Mouse (Mus musculus): ENCODE measurements around the gene Lipm. TPM values are rescaled to one million over a fixed set of nuclear protein-coding genes. Genes with fewer than 3 reads are reported as not detected.

The Lipm gene
- polyA plus RNA-seq, 1 experiment from 2014 or later: not detected

DNA sequence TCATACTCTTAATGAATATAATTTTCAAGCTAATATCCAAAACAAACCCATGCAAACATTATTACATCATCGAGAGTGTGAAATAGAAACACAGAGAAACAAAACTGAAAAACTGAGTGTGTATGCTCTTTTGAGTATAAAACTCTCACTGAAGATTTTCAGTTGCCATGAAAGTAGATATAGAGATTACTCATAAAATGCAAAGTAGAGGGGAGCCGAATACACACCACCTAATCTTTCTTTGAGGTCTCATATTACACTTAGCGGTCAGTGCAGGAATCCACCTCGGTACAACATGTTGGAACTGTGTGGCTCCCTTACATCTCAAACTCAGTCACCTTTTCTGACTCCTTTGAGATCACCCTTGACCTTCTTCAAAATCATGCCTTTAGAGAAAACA is 18.9 kb downstream of the Lipm start:
- Histone ChIP-seq H3K9ac (no peak overlapping the region), H3K4me3 (no peak overlapping the region), H3K4me2 (no peak overlapping the region), H3K9me3 (no peaks in the 10 kb centered on the region), H3K4me1 (replicated peaks) (no peaks in the 10 kb centered on the region), H3K27me3 (no peaks in the 10 kb centered on the region), H3K36me3 (no peaks in the 10 kb centered on the region), H3K27ac (replicated peaks) (no peak overlapping the region)
- 85% methylated on average over 4 of the region's 4 CpGs for WGBS
- ATAC-seq (ENCODE audit: low read depth): no peak

DNA sequence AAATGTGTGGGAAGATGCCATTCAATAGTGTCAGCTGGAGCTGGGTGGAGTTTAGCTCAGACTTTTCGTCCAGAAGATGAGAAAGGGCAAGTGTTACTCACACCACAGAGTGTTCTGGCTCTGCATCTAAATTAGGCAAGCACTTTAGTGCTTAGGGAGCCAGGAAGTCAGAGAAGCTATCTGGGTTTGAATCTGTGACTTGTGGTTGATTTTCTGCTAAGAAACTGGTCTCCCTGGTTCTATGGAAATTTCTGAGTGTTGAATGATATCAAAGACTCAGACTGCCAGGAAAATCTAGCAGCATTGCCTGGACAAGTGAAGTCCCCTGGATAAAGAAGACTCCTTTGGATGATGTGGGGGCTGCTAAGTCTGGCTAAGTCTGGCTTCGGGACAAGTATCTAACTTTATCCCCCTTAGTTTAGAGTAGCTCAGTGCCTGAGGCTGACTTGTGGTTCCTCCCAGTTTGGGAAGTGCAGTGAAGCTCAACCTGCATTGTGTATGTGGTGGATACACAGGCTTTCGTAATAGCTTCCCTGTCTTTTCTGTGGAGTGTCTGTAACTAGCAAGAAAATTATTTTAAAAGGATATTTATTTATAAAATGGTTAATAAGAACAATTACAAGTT is 19.5 kb downstream of the Lipm start:
- H3K36me3 ChIP-seq: no peaks in the 10 kb centered on the region
- H3K4me2 ChIP-seq: no peak overlapping the region
- 72% methylated on average over 3 of the region's 3 CpGs for WGBS
- H3K9me3 ChIP-seq: no peaks in the 10 kb centered on the region
- H3K27me3 ChIP-seq: no peaks in the 10 kb centered on the region
- H3K27ac ChIP-seq (replicated peaks): no peak overlapping the region
- no peak overlapping the region for H3K4me3 ChIP-seq
- H3K4me1 ChIP-seq (replicated peaks): no peaks in the 10 kb centered on the region
- no peak overlapping the region for H3K9ac ChIP-seq
- ATAC-seq (ENCODE audit: low read depth): no peak

DNA sequence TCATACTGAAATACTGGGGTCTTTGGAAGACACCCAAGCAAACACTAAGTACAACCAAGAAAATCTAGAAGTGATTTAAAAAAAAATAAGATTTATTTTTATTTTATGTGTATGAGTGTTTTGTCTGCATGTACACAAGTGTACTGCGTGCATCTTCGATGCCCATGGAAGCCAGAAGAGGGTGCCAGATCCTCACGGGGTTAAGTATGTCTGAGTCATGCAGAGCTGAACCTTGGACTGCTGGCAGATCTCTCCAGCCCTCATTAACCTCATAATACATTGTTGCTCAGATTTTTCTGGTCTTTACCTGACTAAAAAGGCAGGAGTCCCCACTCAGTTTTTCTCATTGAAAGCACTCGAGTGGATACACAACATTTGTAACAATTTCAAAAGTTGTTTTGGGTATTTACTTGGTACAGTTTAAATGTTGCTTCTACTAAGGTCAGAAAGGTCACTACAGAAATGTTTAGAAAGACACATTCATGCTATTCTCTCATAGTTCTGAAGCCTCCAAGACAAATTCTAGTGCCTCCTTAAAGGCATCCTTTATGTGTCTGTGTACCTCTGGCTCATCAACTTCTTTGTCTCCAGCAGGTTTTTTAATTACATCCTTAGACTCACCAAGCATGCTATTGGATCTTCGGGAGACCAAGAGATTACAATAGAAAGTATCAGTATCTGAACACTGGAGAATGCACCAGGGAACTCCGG is 38.1 kb downstream of the Lipm start:
- no peaks in the 10 kb centered on the region for H3K36me3 ChIP-seq
- no peaks in the 10 kb centered on the region for H3K4me1 ChIP-seq (replicated peaks)
- no peak for ATAC-seq (ENCODE audit: low read depth)
- H3K4me3 ChIP-seq: no peak overlapping the region
- no peak overlapping the region for H3K4me2 ChIP-seq
- 84% methylated on average over 6 of the region's 6 CpGs for WGBS
- no peak overlapping the region for H3K27ac ChIP-seq (replicated peaks)
- H3K9me3 ChIP-seq: no peaks in the 10 kb centered on the region
- H3K27me3 ChIP-seq: no peaks in the 10 kb centered on the region
- no peak overlapping the region for H3K9ac ChIP-seq

DNA sequence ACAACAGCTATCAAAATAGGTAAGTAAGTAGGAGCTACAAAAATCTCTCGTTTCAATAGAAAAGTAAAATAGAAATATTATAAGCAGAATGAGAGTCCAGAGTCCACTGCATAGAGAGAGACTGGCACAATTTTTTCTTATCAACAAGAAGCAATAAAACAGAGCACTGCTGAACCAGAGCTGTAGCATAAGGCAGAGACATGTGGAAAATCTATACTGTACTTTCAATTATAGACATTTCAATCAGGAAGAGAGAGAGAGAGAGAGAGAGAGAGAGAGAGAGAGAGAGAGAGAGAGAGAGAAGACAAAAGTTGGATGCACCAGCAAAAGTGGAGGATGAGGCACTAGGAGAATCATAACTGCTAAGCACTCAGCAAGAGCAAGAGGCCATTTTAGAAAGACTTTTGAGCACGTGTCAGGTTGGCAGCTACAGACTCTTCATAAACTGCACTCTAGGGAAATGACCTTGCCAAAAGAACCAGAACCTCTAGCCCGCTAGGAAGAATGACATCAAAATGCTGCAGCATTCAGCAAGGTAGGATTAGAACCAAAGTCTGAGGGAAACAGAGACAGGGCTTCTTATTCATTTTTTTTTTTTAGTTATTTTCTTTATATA is 38.8 kb downstream of the Lipm start:
- ATAC-seq (ENCODE audit: low read depth): no peak
- H3K9me3 ChIP-seq: no peaks in the 10 kb centered on the region
- no peak overlapping the region for H3K27ac ChIP-seq (replicated peaks)
- H3K4me3 ChIP-seq: no peak overlapping the region
- H3K36me3 ChIP-seq: no peaks in the 10 kb centered on the region
- no peak overlapping the region for H3K9ac ChIP-seq
- WGBS: 75% methylated on average over 3 of the region's 3 CpGs
- H3K27me3 ChIP-seq: no peaks in the 10 kb centered on the region
- H3K4me1 ChIP-seq (replicated peaks): no peaks in the 10 kb centered on the region
- no peak overlapping the region for H3K4me2 ChIP-seq

DNA sequence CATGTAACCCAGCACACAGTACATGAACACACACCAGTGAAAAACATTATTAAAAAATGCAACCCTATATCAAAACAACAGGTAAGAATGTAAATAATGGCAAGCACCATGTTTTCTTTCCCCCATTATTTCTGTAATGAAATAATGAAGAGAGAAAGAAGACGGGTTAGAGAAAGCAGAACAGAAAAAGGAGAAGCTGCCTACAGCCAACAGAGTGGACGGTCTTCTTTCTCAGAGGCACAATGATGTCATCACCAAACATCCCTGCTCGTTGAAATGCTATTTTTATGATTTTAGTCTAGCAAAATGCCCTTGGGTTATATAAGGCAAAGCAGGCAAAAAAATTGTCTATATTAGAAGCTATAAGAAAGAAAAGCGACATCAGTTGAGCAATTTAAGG is 47.7 kb downstream of the Lipm start:
- 88% methylated on average over 4 of the region's 4 CpGs for WGBS
- no peaks in the 10 kb centered on the region for H3K4me1 ChIP-seq (replicated peaks)
- H3K27ac ChIP-seq (replicated peaks): no peak overlapping the region
- no peak overlapping the region for H3K4me2 ChIP-seq
- no peak overlapping the region for H3K9ac ChIP-seq
- no peaks in the 10 kb centered on the region for H3K27me3 ChIP-seq
- no peak overlapping the region for H3K4me3 ChIP-seq
- ATAC-seq (ENCODE audit: low read depth): no peak
- no peaks in the 10 kb centered on the region for H3K9me3 ChIP-seq
- H3K36me3 ChIP-seq: no peaks in the 10 kb centered on the region

DNA sequence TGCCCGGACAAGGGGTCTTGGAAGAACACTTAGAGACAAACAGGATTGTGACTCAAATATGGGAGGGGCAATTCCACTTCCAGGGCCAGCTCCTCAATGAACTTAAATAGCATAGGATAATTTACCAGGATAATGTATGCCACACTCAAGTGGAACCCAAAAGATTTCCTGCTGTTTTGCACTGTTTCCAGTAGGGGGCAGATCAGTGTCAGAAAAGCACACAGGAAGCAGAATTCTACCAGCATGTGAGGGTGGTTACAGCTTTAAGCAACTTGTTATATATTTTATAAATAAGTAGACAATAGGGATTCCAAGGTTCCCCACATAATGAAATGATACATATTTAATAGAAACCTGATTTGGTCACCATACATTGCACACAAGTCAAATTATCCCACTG is 51.2 kb downstream of the Lipm start:
- Histone ChIP-seq H3K27ac (replicated peaks) (no peak overlapping the region), H3K9me3 (no peaks in the 10 kb centered on the region), H3K4me2 (no peak overlapping the region), H3K9ac (no peak overlapping the region), H3K4me3 (no peak overlapping the region), H3K27me3 (no peaks in the 10 kb centered on the region), H3K36me3 (no peaks in the 10 kb centered on the region), H3K4me1 (replicated peaks) (no peaks in the 10 kb centered on the region)
- 83% methylated on average over 1 of the region's 1 CpGs for WGBS
- ATAC-seq (ENCODE audit: low read depth): no peak

DNA sequence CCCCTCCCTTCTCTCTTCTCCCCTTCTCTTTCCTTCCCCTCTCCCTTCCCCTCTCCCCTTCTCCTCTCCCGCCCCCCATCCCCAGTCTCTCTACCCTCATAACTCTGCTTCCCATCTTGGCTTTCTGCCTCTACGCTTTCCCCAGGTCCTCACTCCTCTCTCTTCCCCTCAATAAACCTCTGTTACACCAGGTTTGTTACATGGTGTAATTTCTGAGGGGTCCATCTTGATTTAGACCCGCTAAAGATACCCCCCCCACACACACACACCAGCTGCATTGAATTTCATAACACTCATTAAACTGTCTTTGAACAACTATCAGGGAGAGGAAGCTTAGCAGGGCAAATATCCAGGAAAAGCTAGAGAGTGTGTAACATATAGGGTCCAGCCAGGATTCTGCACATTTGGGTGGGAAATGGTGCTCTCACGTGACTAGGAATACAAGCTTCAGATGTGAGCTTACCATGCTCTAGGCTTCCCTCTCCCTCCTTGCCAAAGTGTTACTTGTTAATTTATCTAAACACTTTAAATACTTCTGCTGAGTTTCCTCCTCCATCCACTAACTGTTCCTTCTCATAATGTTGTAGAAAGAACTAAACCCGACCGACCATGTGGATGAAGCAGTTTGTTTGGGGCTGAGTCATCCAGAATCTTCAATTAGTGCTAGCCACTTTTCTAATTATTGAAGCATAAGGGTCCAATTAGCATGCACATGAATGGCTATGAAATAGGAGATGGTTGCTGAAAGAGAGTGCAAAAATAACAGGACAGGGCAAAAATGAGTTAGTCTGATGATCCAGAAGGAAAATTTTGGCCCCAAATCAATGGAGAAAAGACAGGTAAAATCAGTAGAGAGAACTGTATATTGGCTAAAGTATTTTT is 52.8 kb downstream of the Lipm start:
- WGBS: 85% methylated on average over 6 of the region's 6 CpGs
- no peak for ATAC-seq (ENCODE audit: low read depth)
- Histone ChIP-seq H3K4me2 (no peak overlapping the region), H3K36me3 (no peaks in the 10 kb centered on the region), H3K27me3 (no peaks in the 10 kb centered on the region), H3K9ac (no peak overlapping the region), H3K4me3 (no peak overlapping the region), H3K4me1 (replicated peaks) (no peaks in the 10 kb centered on the region), H3K9me3 (no peaks in the 10 kb centered on the region), H3K27ac (replicated peaks) (no peak overlapping the region)

DNA sequence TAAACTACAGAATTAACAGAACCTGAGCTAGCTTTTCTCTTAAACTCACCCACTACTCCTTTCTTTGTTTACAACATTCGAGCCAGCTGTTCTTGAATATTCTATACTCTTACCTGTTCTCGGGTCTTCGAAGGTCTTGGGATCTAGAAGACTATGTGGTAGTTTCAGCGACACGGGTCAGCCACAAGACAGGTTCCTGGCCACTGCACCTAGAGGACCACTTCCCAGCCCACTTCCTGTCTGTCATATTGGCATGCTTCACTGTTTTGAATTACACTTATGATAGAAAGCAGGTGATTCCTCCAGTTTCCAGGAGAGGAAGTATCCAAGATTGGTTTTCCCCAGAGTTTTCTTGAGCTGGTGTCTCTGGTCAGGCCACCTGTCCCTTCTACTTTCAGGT is 62.0 kb downstream of the Lipm start:
- WGBS: 93% methylated on average over 5 of the region's 5 CpGs
- Histone ChIP-seq H3K9me3 (no peaks in the 10 kb centered on the region), H3K4me1 (replicated peaks) (no peaks in the 10 kb centered on the region), H3K36me3 (no peaks in the 10 kb centered on the region), H3K4me3 (no peak overlapping the region), H3K9ac (no peak overlapping the region), H3K4me2 (no peak overlapping the region), H3K27ac (replicated peaks) (no peak overlapping the region), H3K27me3 (no peaks in the 10 kb centered on the region)
- no peak for ATAC-seq (ENCODE audit: low read depth)

DNA sequence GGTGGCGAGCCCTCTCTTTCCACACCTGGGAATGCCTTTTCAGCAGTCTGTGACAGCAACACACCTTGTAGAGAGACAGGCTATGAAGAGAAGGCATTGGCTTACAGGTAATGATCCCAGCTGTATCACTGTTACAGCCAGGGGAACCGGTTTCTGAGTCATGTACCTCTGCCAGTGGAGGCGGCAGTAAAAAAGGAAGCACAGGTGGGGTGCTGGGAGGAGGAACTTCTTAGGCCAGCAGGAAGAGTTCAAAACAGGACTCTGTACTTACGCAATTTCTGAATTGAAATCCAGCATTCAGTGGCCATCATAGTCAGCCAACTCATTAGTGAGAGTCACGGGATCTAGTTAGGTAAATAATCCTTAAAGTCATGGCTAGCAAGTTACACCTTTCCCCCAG is 65.2 kb downstream of the Lipm start, which contains the start of gene Ankrd22:
TSS of gene Ankrd22 (minus strand) at position 163 of the 400 bp plus-strand sequence.
- no peaks in the 10 kb centered on the region for H3K36me3 ChIP-seq
- H3K4me1 ChIP-seq (replicated peaks): no peaks in the 10 kb centered on the region
- no peak within 1 kb of the TSS for H3K9ac ChIP-seq
- no peak for ATAC-seq (ENCODE audit: low read depth)
- WGBS: 79% methylated on average over 5 of the region's 5 CpGs
- no peak within 1 kb of the TSS for H3K4me2 ChIP-seq
- no peaks in the 10 kb centered on the region for H3K27me3 ChIP-seq
- H3K27ac ChIP-seq (replicated peaks): no peak within 1 kb of the TSS
- H3K9me3 ChIP-seq: no peaks in the 10 kb centered on the region
- H3K4me3 ChIP-seq: no peak within 1 kb of the TSS

DNA sequence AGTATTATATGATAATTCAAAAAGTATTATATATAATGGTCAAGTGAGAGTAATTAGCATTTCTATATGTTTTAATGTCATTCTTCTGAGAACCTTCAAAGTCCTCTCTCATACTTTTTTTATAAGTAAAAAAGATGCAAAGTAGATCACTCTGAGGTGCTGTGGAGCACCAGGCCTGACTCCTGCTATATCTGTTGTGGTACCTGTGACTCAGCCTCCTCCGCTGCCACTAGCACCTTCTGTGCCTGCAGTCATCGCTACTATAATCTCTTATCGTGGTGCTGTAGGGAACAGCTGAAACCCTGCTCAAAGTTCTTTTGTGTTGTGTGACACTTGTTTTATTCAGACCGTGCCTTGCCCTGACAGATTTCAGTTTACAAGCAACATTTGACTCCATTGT is 65.7 kb downstream of the Lipm start:
- Histone ChIP-seq H3K4me2 (no peak overlapping the region), H3K36me3 (no peaks in the 10 kb centered on the region), H3K4me1 (replicated peaks) (no peaks in the 10 kb centered on the region), H3K9ac (no peak overlapping the region), H3K9me3 (no peaks in the 10 kb centered on the region), H3K27me3 (no peaks in the 10 kb centered on the region), H3K4me3 (no peak overlapping the region), H3K27ac (replicated peaks) (no peak overlapping the region)
- 73% methylated on average over 4 of the region's 4 CpGs for WGBS
- no peak for ATAC-seq (ENCODE audit: low read depth)

DNA sequence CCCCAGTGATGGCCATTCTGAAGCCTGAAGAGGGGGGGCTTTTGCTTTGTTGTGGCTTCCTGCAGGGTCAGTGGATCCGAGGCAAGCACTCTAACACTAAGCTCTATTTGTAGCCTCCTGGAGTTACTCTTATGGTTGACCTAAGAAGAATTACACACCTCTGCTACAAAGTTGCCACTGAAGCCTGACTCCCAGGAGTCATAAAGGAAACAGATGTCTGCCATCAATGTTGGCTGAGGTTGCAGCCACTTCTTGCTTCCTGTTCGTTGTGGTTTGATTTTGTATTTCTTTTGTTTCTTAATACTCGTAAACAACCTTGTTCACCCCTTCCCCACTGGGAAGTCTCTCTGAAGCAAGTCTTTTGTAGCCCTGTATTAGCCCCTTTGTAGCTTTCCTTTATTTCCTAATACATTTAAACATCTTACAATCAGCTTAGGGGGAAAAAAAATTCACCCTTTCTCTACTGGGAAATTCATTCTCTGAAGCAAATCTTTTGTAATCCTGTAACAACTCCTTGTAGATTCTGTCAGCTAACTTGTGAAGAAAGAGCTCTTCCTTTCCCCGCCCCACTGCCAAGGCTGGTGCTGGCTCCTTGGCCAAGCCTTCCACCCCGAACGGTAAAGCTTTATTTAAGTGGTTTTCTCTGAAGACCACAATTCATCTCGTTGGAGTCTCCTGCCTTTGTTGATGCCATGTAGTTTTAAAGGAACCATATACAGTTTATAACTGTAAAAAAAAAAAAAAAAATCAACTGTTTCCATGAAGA is 67.3 kb downstream of the Lipm start:
- Histone ChIP-seq H3K9ac (no peak overlapping the region), H3K9me3 (no peaks in the 10 kb centered on the region), H3K27ac (replicated peaks) (no peak overlapping the region), H3K4me1 (replicated peaks) (no peaks in the 10 kb centered on the region), H3K4me3 (no peak overlapping the region), H3K4me2 (no peak overlapping the region), H3K27me3 (no peaks in the 10 kb centered on the region), H3K36me3 (no peaks in the 10 kb centered on the region)
- ATAC-seq (ENCODE audit: low read depth): no peak
- WGBS: 40% methylated on average over 7 of the region's 7 CpGs

Measured in neural tube, embryonic 13.5 days (tissue).